Mouse (Mus musculus): Measurements from ENCODE around the gene Pga5.

Pga5 gene

DNA sequence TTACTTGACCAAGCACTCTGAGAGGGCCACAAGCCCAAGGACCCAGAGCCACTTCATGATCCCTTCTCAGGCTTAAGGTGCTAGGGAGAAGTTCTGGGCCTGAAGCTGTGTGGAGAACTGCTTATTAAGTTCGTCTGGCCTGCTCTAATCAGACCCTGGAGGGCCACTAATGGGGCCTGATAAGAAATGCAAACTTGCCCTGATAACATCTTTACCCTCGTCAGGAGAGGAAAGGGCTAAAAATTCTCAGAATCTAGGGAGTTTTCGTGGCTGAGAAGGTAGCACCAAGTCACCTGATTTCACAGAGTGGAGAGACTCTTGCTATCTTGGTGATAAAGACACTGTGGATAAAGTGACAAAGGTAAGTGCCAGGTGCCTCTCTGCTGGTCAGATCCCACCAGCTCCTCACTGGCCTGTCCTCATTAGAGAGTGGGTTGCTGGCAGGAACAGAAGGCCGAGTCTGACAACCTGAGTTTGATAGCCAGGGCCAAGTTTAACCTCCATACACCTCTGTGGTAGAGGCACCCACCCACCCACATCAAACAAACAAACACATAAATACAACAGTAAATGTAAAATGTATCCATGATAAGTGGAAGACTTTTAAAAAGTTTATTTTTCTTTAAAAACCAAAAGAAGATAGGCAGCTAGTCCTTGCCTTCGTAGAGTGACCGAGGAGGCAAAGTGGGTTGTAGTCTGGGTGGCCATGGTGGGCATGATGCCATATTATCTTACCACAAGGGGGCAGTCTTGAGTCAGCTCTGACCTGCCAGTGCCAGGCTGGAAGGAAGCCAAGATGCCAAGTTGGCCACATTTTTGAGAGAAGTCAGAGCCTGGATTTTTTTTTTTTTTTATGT is at the start of gene Pga5:
TSS of gene Pga5 (minus strand) at position 157 of the 857 bp plus-strand sequence.
- DNase-seq, result peak; percentile 92

DNA sequence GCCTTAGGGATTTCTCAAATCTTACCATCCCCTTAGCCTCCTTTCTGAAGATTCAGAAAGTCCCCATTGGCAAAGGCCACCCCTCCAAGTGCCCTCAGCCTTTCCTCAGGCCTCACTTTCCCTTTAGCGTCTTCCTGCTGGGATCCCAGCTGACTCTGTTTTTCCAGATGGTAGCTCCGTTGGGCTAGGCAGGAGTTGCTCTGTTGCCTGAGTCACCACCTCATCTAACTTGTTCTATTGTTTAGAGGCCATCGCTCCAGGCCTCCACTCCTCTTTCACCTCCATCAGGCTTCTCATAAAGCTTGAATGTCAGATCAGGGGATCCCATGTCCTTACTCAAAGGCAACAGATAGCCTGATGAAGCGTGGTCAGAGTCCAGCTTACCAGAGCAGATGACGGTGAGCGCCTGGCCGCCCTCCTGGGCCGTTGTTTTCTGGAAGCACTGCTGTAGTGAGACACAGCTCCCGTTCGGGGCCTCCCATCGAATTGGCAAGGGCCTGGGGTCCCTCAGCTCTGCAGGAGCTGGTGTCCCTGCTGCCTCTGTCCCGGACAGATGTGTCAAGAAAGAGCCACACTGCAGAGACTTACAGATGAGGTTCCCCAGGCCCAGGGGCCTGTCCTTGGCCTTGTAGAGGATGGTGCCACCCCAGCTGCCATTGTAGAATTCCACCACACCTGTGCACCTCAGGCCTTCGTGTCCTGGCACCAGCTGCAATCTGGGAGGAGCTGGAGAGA is 46.9 kb upstream of the Pga5 start:
- no peak for DNase-seq

DNA sequence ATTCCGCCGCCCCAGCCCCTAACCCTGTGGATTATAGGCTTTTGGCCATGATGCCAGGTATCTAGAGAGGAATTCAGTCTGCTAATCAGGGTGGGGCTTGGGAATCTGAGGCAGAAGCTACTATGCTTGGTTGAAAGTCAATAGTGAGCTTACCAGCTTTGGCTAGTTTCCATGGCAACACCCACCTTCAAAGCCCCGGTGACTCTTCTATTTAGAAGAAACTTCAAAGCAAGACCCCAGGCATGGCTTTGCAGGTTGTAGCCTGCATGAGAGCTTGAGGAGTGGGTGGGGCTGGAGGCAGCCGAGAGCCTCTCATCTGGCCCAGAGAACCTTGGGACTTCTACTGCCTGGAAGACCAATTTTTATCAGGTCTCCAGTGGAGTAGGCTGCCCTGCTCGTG is 45.8 kb upstream of the Pga5 start:
- no peak for DNase-seq

DNA sequence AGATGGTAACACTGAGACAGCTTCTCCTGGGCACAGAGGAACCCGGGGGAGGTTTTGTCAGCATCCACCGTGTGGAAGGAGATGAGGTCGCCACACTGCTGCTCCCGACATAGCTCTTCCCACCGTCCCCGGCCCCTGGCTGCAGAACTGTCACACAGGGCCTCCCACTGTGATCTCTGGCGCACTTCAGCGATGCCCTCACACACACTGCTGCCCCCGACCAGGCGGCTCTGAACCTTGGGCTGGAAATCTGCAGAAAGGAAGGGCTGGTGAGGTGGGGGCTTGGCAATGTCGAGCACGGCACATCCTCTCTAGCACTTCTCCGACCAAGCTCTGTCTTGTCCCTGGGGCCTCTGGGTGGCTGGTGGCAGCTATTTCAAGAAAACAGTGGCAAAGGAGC is 45.2 kb upstream of the Pga5 start:
- DNase-seq, result no peak

DNA sequence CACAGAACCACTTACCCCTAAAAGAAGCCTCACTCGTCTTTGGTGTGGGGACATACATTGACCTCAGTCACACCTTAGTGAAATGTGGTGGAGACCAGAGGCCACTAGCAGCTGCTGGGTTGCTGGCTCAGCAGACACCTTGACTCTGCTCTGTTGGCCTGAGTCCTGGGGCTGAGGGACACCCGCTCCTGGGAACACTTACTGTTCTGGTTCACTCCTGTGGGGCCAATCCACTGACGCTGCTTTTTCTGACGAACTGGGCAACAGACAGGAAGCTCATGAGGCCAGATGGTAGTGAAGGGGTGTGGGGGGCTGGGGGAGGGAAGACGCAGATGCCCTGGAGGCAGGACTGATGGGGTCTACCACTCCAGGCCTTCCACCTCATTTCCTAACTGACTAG is 43.2 kb upstream of the Pga5 start:
- DNase-seq, result no peak

DNA sequence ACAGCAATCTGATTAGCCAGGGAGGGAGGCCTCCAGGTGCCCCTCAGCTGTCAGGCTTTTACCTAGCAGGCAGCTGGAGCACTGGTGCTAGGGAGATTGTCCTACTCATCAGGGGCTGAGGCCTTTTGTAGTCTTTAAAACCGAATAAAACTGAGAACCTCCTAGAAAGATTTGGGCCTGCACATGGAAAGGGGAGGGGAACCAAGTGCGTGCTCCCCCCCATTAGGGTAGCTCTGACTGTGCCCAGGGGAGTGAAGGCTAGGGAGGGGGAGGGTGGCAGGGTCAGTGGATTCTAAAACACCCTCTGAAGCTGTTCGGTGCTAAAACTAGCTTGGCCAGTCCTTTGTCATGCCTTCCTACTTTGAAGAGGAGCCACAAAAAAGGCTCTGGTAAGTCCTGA is 42.7 kb upstream of the Pga5 start:
- DNase-seq, result no peak

DNA sequence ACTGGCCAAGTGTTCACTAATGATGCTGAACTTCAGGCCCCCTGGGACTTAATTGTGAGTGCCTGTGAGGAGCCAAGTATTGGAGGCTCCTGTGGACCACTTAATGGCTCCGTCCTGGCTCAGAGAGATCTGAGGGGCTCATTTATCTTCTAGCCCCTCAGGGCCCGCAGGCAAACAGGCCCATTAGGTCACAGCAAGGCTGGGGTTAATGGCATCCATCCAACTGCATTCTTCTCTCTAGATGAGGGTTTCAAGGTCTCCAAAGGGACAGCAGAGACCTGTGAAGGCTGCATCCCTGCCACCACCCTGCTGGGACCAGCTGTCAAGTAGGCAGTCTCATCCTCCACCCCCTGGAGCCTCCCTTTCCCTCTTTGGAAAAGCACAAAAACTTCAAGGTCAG is 41.9 kb upstream of the Pga5 start:
- no peak for DNase-seq

DNA sequence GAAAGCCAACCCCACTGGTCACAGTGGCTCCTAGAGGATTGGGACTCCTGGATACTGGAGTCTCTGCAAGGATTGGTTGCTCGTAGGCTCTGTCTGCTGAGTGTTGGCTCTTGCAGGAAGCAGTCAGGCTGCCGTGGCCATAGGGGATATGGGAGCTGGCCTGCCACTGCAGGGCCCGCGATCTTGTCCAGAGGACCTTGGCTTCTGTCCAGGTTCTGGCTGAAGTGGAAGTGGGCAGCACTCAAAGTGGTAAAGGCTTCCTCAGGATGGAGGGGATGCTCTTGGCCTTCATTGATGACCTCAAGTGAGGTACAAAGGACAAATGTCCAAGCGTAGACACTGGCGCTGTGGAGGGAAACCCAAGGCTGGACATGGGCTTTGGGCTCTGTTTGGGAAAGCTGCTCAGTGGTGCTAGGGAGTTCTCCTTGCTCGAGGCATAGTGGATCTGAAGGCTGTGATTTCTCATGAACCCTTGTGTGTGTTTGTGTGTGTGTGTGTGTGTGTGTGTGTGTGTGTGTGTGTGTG is 40.4 kb upstream of the Pga5 start:
- no peak for DNase-seq

DNA sequence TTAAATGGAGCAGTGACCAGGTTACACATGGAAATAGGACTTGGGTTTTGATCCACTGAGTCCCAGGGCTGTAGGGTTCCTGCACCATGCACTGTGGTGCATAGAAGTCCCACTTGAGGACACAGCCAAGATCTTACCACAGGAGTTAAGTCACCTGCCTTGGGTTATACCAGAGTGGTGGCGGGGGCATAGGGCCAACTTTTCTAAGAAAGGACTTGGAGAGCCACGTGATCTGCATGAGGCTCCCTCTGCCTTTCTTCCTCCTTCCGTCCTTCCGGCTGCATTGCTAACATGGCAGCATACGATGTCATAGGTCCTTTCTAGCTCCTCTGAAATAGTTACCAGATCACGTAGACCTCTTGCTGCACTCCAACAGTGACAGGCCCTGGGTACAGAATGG is 37.6 kb upstream of the Pga5 start:
- DNase-seq, result no peak

DNA sequence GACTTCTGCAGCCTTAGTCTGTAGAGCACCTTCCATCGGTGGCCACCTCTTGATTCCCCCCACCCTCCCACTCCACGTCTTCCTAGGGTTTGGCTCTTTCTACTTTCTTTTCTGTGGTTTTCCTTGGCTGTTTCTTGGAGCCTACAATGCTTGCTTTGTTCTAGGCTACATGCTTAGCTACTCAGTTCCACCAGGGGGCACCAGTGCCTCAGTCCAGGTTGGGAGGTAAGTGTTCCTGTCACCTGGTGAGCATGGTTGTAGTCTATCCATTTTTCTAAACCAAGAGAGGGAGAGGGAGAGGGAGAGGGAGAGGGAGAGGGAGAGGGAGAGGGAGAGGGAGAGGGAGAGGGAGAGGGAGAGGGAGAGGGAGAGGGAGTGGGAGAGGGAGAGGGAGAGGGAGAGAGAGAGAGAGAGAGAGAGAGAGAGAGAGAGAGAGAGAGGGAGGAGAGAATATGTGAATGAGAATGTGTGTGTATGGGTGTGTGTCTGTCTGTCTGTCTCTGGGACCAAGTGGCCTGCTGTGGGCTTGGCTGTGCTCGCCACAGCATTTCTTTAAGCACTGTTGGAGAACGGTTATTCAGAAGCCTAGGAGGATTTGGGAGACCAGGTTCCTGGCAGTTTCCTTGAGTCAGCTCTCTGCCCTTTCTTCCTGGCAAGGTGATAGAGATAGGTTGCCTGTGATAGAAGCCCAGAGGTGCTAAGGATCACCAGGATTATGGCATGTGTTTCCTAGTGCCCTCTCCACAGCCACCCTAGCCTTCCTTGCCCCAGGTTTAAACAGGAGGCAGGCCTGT is 37.0 kb upstream of the Pga5 start:
- DNase-seq, result peak; percentile 65

DNA sequence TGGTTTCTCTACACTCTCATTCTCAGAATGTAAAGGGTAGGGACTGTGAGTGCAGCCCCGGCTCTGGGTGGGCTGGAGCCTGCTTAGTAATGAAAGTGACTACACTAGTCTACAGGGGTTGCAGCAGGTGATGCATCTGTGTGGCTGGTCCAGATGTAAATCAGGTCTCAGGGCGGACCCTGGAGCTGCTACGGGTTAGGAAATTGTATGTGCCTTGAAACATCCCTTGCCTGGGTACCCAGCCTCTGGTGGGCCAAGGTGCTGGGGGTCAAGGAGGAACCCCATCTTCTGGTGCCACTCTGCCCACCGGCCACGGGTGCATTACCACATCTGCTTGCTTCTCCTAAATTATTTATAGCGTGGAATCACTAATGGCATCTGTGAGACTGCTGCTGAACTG is 36.3 kb upstream of the Pga5 start:
- DNase-seq, result no peak

DNA sequence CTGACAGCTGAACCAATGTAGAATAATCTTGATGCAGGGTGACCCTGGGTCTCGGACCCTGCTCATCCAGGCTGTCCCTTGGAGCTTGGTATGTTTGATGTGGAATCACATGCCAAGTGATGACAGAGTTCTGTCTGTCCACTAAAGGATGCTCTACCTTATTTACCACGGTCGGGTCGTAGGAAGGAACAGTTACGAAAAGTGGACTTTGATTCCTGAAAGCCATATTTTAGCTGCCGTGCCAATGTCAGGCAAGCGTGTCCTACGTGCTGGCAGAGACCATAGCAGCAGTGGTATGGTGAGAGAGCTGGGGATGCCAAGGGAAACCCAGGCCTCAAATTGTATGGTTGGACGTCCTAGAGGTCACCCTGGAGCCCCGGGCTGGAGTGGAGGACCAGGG is 35.7 kb upstream of the Pga5 start:
- DNase-seq, result no peak

DNA sequence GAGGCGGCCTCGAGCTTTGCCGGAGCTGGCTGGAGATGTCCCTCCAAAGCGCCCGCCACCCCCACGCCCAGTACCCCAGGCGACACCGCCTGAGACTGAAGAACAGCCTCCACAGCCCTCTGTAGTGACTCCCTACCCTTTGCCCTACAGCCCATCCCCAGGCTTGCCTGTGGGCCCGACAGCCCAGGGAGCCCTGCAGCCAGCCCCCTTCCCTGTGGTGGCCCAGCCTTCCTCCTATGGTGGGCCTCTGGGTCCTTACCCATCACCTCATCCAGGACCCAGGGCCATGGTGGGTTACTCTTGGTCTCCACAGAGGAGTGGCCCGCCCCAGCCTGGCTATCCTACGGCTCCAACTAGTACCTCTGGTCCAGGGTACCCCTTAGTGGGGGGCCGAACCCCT is 34.8 kb upstream of the Pga5 start:
- DNase-seq, result no peak

DNA sequence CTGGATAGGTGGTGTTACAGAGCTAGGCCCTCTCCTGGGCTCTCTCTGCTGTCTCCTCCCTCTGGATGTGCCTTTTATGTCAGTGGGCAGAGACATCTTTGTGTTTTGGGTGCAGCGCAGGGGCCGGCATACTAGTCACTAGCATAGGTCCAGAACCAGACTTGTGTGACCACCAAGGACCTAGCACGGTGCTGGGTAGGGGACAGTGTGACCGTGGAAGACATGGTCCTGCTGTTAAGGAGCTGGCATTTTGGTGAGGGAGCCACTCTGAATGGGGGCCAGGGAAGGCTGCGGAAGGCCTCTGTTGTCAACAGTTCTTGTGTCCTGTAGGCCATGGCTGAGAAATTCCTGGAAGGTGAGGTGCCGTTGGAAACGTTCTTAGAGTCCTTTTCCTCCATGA is 34.3 kb upstream of the Pga5 start:
- DNase-seq, result no peak

DNA sequence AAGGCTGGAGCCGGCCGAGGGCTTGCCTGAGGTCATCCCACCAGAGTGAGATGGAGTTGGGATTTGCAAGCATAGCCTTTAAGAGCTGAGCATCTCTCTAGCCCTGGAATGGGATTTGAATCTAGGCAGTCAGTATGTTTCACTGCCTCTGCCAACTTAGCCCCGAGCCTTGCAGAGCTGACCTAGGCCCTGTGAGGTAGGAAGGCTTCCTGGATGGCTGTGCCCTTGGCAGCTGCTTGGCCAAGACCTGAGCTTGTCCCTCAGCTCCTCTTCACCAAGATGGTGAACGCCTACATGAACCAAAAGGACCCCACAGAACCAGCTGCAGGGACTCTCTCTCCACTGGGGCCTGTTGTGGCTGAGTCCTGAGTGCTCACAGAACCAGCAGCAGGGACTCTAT is 32.9 kb upstream of the Pga5 start:
- DNase-seq, result no peak

DNA sequence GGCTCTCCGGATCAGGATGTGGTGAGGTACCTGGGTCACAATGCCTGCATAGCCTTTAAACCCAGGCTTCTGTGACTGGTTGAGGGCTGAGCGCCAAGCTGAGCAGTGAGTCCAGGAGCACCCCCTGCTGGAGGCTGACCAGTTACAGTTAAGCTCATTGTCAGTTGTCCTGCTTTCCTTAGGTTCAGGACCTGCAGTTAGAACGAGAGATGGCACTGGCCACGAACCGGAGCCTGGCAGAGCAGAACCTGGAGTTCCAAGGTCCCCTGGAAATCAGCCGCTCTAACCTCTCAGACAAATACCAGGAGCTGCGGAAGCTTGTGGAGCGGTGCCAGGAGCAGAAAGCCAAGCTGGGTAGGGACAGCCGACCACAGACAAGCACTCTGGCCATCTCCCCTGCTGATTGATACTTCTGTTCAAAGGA is 32.2 kb upstream of the Pga5 start:
- DNase-seq, result peak; percentile 75

DNA sequence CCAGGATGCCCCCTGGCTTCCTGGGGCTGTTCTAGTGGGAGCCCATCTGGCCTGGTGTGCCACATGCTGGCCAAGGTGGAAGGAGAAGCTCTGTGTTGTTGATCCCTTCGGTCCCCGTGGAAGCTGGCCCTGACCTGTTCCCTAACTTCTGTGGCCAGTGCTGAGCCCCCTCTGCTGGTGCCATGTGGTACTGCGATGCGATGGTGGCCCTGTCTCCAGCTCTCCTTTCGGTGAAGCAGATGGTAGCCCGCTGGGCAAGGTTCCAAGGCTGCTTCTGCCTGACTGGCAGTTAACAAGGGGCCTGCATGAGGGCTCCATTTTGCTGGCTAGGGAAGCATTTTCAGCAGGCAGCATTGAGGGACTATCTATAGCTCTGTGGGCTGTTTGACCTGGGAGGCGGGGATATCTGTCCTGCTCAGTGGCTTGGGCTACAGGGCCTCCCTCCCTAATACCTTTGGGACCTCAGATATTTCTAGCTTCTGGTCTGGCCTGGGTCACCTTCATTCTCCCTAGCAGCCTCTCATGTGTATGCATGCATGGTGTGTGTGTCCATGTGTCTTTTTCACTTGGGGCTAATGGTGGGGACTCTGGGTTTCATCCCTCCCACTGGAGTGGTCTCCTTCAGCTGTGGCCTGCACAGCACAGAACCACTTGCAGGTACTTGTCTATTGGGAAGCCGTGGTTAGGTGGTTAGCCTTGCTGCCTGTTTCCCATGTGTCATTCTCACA is 31.7 kb upstream of the Pga5 start:
- DNase-seq, result peak; percentile 98

DNA sequence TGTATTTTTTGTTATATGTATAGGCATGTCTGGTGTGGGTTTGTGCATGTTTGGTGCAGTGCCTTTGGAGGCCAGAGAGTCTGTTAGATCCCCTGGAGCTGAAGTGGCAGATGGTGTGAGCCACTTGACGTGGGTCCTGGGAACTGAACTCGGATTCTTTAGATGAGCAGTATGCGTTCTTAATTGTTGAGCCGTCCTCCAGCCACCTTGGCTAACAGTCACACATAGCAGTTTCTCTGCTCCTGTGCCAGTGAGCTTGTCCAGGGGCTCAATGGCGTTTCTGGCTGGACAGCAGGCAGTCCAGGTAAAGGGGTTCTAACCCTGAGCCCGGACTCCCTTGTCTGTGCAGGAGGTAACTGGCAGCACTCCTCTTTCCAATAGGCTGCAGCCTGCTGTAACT is 31.0 kb upstream of the Pga5 start:
- no peak for DNase-seq

DNA sequence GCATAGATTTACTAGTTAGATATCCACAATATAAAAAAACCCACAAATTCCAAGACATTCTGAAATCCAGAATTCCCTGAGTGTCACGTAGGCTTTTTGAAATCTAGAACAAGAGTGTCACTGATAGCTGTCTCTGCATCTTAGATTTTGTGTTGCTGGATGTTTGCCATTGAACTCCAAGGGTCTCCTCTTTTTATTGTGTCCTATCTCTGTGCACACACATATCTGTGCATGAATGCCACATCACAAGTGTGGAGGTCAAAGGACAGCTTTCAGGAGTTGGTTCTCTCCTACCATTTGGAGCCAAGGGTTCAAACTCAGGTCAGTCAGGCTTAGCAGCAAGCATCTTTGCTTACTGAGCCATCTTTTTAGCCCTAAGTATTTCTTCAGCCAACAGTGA is 30.0 kb upstream of the Pga5 start:
- no peak for DNase-seq

DNA sequence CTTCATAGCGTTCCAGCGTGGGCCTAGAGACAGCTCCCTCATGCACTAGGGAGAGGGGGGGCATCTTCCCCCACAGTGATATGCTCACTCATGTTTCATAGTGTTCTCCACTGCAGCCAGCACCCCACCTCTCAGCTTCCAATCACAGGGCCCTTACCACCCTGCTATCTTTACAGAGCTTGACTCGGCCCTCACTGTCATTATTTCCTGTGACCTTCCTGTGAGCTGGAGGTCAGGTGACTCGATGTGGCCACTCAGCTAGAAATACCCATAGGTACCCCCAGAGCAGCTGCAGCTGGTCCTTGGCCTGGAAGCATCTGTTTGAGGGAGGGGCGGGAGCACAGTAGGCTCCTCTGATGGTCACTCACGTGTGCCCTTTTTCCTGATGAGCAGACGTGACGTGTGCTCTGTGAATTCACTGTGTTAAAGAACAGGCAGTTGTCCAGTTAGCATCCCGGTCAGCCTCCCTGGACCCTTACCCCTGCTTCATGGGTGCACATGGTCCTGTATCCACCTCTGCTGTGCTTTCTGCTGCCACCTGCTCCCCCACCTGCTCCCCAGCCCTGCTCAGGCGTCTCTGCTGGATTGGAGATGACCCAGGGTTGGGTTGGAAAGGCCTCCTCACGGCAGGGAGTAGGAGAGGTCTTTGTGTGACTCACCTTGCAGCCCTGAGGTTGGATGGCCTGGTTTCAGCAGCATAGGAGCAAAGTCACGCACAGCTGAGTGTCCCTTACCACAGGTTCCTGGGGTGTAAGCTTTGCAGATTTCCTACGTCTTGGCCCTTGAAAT is 29.4 kb upstream of the Pga5 start:
- DNase-seq, result no peak

DNA sequence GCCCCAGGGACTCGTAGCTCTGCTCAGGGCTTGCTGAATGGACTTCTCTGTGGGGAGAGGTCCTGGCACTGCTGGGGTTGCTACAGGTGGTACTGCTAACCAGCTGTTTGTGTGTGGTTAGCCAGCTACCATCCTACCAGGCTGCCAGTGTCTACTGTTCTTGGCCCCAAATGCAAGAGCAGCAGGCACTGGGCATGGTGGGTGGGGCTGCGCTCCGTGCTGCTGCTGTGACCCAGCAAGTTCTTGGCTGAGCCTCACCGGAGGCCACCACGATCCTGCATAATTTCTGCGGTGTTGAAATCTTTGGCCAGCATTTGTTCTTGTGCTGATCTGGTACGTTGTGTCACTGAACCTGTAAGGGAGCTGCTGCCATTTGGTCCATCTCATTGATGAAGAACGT is 25.6 kb upstream of the Pga5 start:
- DNase-seq, result no peak

DNA sequence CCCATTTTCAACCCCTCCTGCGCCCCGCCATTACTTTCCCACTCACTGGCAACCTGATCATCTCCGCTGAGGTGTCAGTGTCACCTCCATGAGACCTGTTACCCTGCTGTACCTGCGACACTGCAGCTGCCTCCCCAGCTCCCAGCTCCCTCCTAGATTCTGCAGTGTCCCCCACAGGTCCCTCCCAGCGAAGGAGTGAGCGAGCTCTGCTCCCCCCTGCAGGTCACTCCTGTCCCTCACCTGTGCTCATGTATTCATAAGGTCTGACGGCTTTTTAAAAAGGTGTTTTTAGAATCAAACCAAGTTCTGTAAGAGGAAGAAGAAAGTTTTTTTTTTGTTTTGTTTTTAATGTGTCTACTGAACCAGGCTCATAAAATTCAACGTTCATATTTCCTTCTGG is 24.3 kb upstream of the Pga5 start:
- DNase-seq, result no peak
